ENCODE assay signal across 21 mouse cellular contexts in genomic region chr13:107571539-107571938, GRCm38 (mm10).
DNase-seq lines count a peak whose midpoint lies in the region; ATAC-seq and TF ChIP-seq lines count a peak whose summit lies in the region.
"Had no signal": no experiment of that assay in that cellular context is flagged by ENCODE, and none has a peak within 500 bp of the region (broad histone marks: within the 10 kb centered on the region; RNA-seq: fewer than 3 reads in every experiment).

No protein-coding gene starts in this region.

- H3K4me1 ChIP-seq in liver, embryonic 14.5 days (replicated peaks; ENCODE audit: control insufficient read depth in 2 of 2, insufficient read depth in 2 of 2, low read length in 1 of 2), result peaks cover 7 to 20% of the 10 kb centered on the region in 2 experiments
- H3K4me1 ChIP-seq in thymus, adult 2 months (replicated peaks; ENCODE audit: control insufficient read depth, insufficient read depth, low read length), result peaks cover 32% of the 10 kb centered on the region
- no peaks in the 10 kb centered on the region for H3K4me1 ChIP-seq in lung, adult 2 months (ENCODE audit: control insufficient read depth, insufficient read depth, low read length)
- H3K4me1 ChIP-seq: embryonic facial prominence, embryonic 12.5 days; limb, embryonic 13.5 days; midbrain, embryonic 15.5 days had no signal

- no peaks in the 10 kb centered on the region for H3K27me3 ChIP-seq in liver, embryonic 14.5 days (ENCODE audit: control insufficient read depth, insufficient read depth, low read length)
- H3K27me3 ChIP-seq in thymus, adult 2 months (ENCODE audit: control insufficient read depth, insufficient read depth, low read length), result no peaks in the 10 kb centered on the region
- H3K27me3 ChIP-seq: embryonic facial prominence, embryonic 12.5 days; limb, embryonic 13.5 days; lung, embryonic 15.5 days; midbrain, embryonic 15.5 days had no signal

- H3K4me2 ChIP-seq in liver, embryonic 14.5 days (ENCODE audit: low read depth), result no peak overlapping the region
- H3K4me2 ChIP-seq: embryonic facial prominence, embryonic 12.5 days; limb, embryonic 13.5 days; lung, embryonic 15.5 days; midbrain, embryonic 15.5 days had no signal

- H3K9me3 ChIP-seq in liver, embryonic 14.5 days (ENCODE audit: control insufficient read depth, low read length), result no peaks in the 10 kb centered on the region
- H3K9me3 ChIP-seq: embryonic facial prominence, embryonic 12.5 days; heart, embryonic 10.5 days; limb, embryonic 13.5 days; lung, embryonic 15.5 days; midbrain, embryonic 15.5 days had no signal

- DNase-seq in MEL-GATA-1-ER (ENCODE audit: extremely low read depth, low read depth), result peak; percentile 27
- no peak for DNase-seq in liver, embryonic 14.5 days (ENCODE audit: low read depth in 3 of 3, low spot score in 3 of 3)
- DNase-seq in thymus, adult 2 months, result peak; percentile 42
- no peak for DNase-seq in lung, adult 2 months
- DNase-seq in layer of hippocampus, adult 11-12 months (ENCODE audit: low spot score), result no peak
- DNase-seq in ovary, postnatal 36 days (ENCODE audit: low spot score), result no peak
- no peak for DNase-seq in heart, adult 9 months (ENCODE audit: low spot score in 2 of 2)
- DNase-seq: cerebellum, adult 2 months; gastrocnemius, postnatal 36 days; kidney, postnatal 36 days; spleen, adult 18-20 months had no signal

- ATAC-seq in liver, embryonic 14.5 days (ENCODE audit: insufficient read depth), result peak; percentile 47; the same call in 1 of the 2 replicates
- ATAC-seq: forebrain, embryonic 14.5 days; inflammation-experienced regulatory T-cells, adult 6 months; midbrain, embryonic 15.5 days had no signal

- H3K27ac ChIP-seq in liver, embryonic 14.5 days, result no peak overlapping the region
- H3K27ac ChIP-seq in thymus, adult 2 months (ENCODE audit: control insufficient read depth, insufficient read depth, low read length), result peak overlapping the region; percentile 75
- H3K27ac ChIP-seq: embryonic facial prominence, embryonic 12.5 days; heart, embryonic 10.5 days; limb, embryonic 13.5 days; lung, embryonic 15.5 days; macrophage; midbrain, embryonic 15.5 days had no signal

- 11% methylated on average over 10 of the region's 10 CpGs for WGBS in liver, embryonic 14.5 days (ENCODE audit: insufficient replicate concordance)
- WGBS in thymus, adult 2 months, result 6% methylated on average over 10 of the region's 10 CpGs
- 50% methylated on average over 10 of the region's 10 CpGs for WGBS in lung, adult 2 months

- no peak; the same call in 1 of the 2 replicates for TF ChIP-seq EP300 in liver, embryonic 14.5 days (IDR thresholded peaks at IDR 0.05; ENCODE audit: low read depth)

- TF ChIP-seq CTCF in liver, embryonic 14.5 days (IDR thresholded peaks at IDR 0.05; ENCODE audit: low read depth), result no peak
- no peak for TF ChIP-seq CTCF in thymus, adult 2 months (IDR thresholded peaks at IDR 0.05; ENCODE audit: borderline replicate concordance, control insufficient read depth, extremely low read depth, insufficient read depth, low read length, poor library complexity)
- no peak for TF ChIP-seq CTCF in lung, adult 2 months (IDR thresholded peaks at IDR 0.05; ENCODE audit: insufficient read depth, low read length)

- no peak for TF ChIP-seq POLR2A in thymus, adult 2 months (IDR thresholded peaks at IDR 0.05; ENCODE audit: control insufficient read depth, extremely low read depth, insufficient read depth, low read length, poor library complexity)
- no peak for TF ChIP-seq POLR2A in lung, adult 2 months (IDR thresholded peaks at IDR 0.05; ENCODE audit: borderline replicate concordance, extremely low read depth, low read depth, low read length)

- H3K4me3 ChIP-seq in liver, embryonic 14.5 days (ENCODE audit: insufficient read depth in 1 of 2, low read depth in 2 of 2, low read length in 2 of 2), result no peak overlapping the region
- H3K4me3 ChIP-seq in thymus, adult 2 months (ENCODE audit: control insufficient read depth, insufficient read depth, low read length), result no peak overlapping the region
- H3K4me3 ChIP-seq in lung, adult 2 months (replicated peaks; ENCODE audit: extremely low read depth, low read depth, low read length), result no peak overlapping the region
- H3K4me3 ChIP-seq: embryonic facial prominence, embryonic 12.5 days; erythroblast, embryonic 14.5 days; heart, embryonic 10.5 days; limb, embryonic 13.5 days; lung, embryonic 15.5 days; midbrain, embryonic 15.5 days; myocyte had no signal

- no peak overlapping the region for H3K9ac ChIP-seq in liver, embryonic 14.5 days (replicated peaks)
- H3K9ac ChIP-seq: embryonic facial prominence, embryonic 12.5 days; limb, embryonic 13.5 days; lung, embryonic 15.5 days; midbrain, embryonic 15.5 days had no signal

- no peaks in the 10 kb centered on the region for H3K36me3 ChIP-seq in liver, embryonic 14.5 days (replicated peaks; ENCODE audit: control insufficient read depth, insufficient read depth, low read depth)
- no peaks in the 10 kb centered on the region for H3K36me3 ChIP-seq in thymus, adult 2 months (ENCODE audit: control insufficient read depth, insufficient read depth, low read length)
- H3K36me3 ChIP-seq: embryonic facial prominence, embryonic 12.5 days; heart, embryonic 10.5 days; limb, embryonic 13.5 days; lung, embryonic 15.5 days; midbrain, embryonic 15.5 days had no signal

Comparison
In these comparisons a context has a peak if more than half of its experiments do, and no peak if none do; other contexts are left out.
1. DNase-seq: peak in MEL-GATA-1-ER (single experiment) and thymus, adult 2 months (single experiment); none in liver, embryonic 14.5 days (0 of 3), lung, adult 2 months (single experiment), layer of hippocampus, adult 11-12 months (single experiment), ovary, postnatal 36 days (single experiment) and heart, adult 9 months (0 of 2).